Mouse (Mus musculus): ENCODE measurements at regions not wholly inside any gene's neighbourhood (a gene's known extent, or its start where the extent isn't known, plus 50 kb on each side); places are given as distances from the start of the nearest gene placed in this dataset.
A peak's percentile ranks its signal among the peaks of the same experiment; 100 is the strongest.

- no peak for DNase-seq
These were observed 1026.8 kb upstream of the Alcam start for GRCm38 (mm10) chr16:53480664-53481063.

- DNase-seq: no peak
These were observed 985.6 kb upstream of the Alcam start for GRCm38 (mm10) chr16:53439511-53439910.

- DNase-seq: no peak
These were observed 964.5 kb upstream of the Alcam start for GRCm38 (mm10) chr16:53418416-53418815.

GRCm38 (mm10) chr16:53385176-53385575 is 931.3 kb upstream of the Alcam start:
- DNase-seq: no peak

- no peak for DNase-seq
These were observed 888.3 kb upstream of the Alcam start for GRCm38 (mm10) chr16:53342153-53342552.

GRCm38 (mm10) chr16:53326353-53326752 is 872.5 kb upstream of the Alcam start:
- no peak for DNase-seq

- DNase-seq: no peak
These were observed 838.2 kb upstream of the Alcam start for GRCm38 (mm10) chr16:53292081-53292480.

GRCm38 (mm10) chr16:53282014-53282413 is 828.1 kb upstream of the Alcam start:
- no peak for DNase-seq

GRCm38 (mm10) chr16:53266116-53266515 is 812.2 kb upstream of the Alcam start:
- DNase-seq: peak; percentile 74

- DNase-seq: no peak
These were observed 791.5 kb upstream of the Alcam start for GRCm38 (mm10) chr16:53245365-53245764.

- no peak for DNase-seq
These were observed 788.3 kb upstream of the Alcam start for GRCm38 (mm10) chr16:53242126-53242537.

- DNase-seq: no peak
These were observed 765.0 kb upstream of the Alcam start for GRCm38 (mm10) chr16:53218886-53219285.

- no peak for DNase-seq
These were observed 747.6 kb upstream of the Alcam start for GRCm38 (mm10) chr16:53201449-53201848.

GRCm38 (mm10) chr16:53186444-53186843 is 732.6 kb upstream of the Alcam start:
- DNase-seq: no peak

GRCm38 (mm10) chr16:53156352-53156751 is 702.5 kb upstream of the Alcam start:
- DNase-seq: no peak

- DNase-seq: no peak
These were observed 676.8 kb upstream of the Alcam start for GRCm38 (mm10) chr16:53130677-53131076.

- no peak for DNase-seq
These were observed 654.9 kb upstream of the Alcam start for GRCm38 (mm10) chr16:53108726-53109125.

- no peak for DNase-seq
These were observed 641.6 kb upstream of the Alcam start for GRCm38 (mm10) chr16:53095396-53095929.

- peak; percentile 4 for DNase-seq
These were observed 620.1 kb upstream of the Alcam start for GRCm38 (mm10) chr16:53073856-53074568.

GRCm38 (mm10) chr16:53071887-53072682 is 618.2 kb upstream of the Alcam start:
- no peak for DNase-seq

- DNase-seq: no peak
These were observed 610.3 kb upstream of the Alcam start for GRCm38 (mm10) chr16:53064151-53064550.

GRCm38 (mm10) chr16:53063061-53063460 is 609.2 kb upstream of the Alcam start:
- no peak for DNase-seq

- DNase-seq: no peak
These were observed 572.2 kb upstream of the Alcam start for GRCm38 (mm10) chr16:53026056-53026455.

- DNase-seq: no peak
These were observed 558.0 kb upstream of the Alcam start for GRCm38 (mm10) chr16:53011847-53012246.

All from right cerebral cortex, postnatal 14 days (tissue).